Mouse (Mus musculus): ENCODE measurements around the gene Tepsin. TPM values are rescaled to one million over a fixed set of nuclear protein-coding genes. Genes with fewer than 3 reads are reported as not detected.
A peak's percentile ranks its signal among the peaks of the same experiment; 100 is the strongest.

Gene Tepsin
- total RNA-seq (2014; rRNA removed) (19.0 and 25.8 TPM in 2 replicates), polyA plus RNA-seq (2015; fragmentation: Nextera tagmentation; extraction: Ambion mirVana) (12.7 and 14.8 TPM in 2 replicates)

DNA sequence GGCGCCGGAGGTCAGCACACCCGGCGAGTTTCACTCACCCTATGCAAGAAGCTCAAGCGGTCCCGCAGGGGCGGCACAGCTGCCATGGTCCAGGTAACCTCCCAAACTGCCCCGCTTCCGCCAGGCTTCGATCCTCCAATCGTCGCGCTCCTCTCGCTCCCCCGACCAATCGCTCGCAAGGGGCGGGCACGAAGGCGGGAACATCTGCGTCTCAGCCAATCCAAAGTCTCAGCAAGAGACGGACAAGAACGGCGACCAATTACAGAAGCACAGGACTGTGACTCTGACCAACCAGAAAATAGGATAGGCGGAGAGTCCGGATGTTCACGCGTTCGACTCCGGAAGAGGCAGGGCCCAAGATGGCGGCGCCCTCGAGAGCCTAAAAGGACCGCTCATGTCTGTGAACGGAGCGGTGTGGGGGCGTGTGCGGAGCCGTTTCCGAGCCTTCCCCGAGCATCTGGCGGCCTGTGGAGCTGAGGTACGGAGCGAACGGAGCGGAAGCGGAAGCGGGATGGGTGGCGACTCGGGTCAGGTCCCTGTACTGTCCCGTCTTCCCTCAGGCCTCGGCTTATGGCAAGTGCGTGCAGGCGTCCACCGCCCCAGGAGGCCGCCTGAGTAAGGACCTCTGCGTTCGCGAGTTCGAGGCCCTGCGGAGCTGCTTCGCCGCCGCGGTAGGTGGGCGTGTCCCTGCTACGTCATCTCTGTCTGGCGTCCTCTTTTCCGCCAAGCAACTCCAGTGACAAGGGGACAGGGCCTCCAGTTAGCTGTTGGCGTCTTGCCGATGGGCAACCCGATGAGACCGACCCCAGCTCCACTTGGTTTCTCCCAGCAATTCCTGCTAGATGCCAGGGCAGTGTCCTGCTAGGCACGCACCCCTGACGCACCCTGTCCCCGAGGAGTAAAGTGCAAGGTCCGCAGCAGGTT is at the start of gene Tepsin, which contains the start of gene Ndufaf8:
TSS of gene Tepsin (minus strand) at position 144 of the 924 bp plus-strand sequence.
TSS of gene Ndufaf8 (plus strand) at position 341 of the 924 bp plus-strand sequence.
- TF ChIP-seq CTCF (IDR thresholded peaks at IDR 0.05; ENCODE audit: low read depth): peak; percentile 21; the same call in 1 of the 2 replicates
- Histone ChIP-seq H3K36me3 (ENCODE audit: insufficient read depth) (peaks cover 25% of the 10 kb centered on the region), H3K4me1 (ENCODE audit: insufficient read depth) (peaks cover 9% of the 10 kb centered on the region; the same call in 1 of the 2 replicates), H3K4me3 (ENCODE audit: low read depth, low read length) (peak within 1 kb of the TSS; percentile 72), H3K27ac (ENCODE audit: low read depth, low read length) (peak within 1 kb of the TSS; percentile 95), H3K9ac (peak within 1 kb of the TSS; percentile 80), H3K9me3 (ENCODE audit: low read length) (no peaks in the 10 kb centered on the region), H3K4me2 (ENCODE audit: low read depth) (peak within 1 kb of the TSS; percentile 83), H3K27me3 (ENCODE audit: insufficient read depth, low read length) (no peaks in the 10 kb centered on the region)
- ATAC-seq (peak; percentile 98), DNase-seq (peak; percentile 98)
- 1% methylated on average over 77 of the region's 77 CpGs for WGBS

DNA sequence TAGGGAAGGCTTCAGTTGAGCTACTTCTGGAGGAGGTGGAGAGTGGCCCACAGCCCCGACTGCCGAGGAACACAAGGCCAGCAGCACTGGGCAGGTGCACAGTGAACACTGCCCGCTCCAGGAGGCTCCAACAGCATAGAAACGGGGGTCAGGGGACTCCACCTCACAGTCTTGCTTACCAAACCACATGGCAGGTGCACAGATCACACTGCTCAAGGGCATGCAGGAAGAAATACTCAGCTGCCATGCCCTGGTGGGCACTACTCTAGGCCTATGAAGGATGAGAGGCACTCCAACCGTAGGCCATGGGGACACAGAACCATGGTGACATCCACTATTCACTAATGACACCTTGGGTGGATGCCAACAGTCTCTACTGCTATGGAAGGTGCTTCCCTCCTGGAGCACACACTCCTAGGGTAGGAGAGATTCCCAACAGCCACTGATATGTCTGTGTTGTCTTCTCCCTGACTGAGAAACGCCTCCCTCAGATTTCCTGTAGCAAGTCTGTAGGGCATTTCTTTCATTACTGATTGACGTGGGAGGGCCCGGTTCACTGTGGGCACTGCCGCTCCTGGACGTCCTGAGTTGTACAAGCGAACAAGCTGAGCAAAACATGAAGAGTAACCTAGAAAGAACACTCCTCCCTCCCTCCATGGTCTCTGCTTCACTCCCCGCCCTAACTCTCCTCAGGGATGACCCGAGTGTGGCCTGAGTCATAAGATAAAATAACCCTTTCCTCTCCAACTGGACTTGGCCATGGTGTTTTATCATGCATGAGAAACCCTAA is 45.4 kb upstream of the Tepsin start:
- Histone ChIP-seq H3K27ac (ENCODE audit: low read depth, low read length) (no peak overlapping the region), H3K9ac (no peak overlapping the region), H3K4me3 (ENCODE audit: low read depth, low read length) (no peak overlapping the region), H3K4me1 (ENCODE audit: insufficient read depth) (no peaks in the 10 kb centered on the region), H3K4me2 (ENCODE audit: low read depth) (no peak overlapping the region), H3K27me3 (ENCODE audit: insufficient read depth, low read length) (no peaks in the 10 kb centered on the region), H3K9me3 (ENCODE audit: low read length) (no peaks in the 10 kb centered on the region), H3K36me3 (ENCODE audit: insufficient read depth) (peaks cover 5% of the 10 kb centered on the region)
- TF ChIP-seq CTCF (IDR thresholded peaks at IDR 0.05; ENCODE audit: low read depth): no peak
- 80% methylated on average over 13 of the region's 13 CpGs for WGBS
- DNase-seq (no peak), ATAC-seq (no peak)

- Histone ChIP-seq H3K9me3 (ENCODE audit: low read length) (no peaks in the 10 kb centered on the region), H3K27me3 (ENCODE audit: insufficient read depth, low read length) (no peaks in the 10 kb centered on the region), H3K9ac (no peak overlapping the region), H3K4me3 (ENCODE audit: low read depth, low read length) (no peak overlapping the region), H3K4me1 (ENCODE audit: insufficient read depth) (no peaks in the 10 kb centered on the region), H3K36me3 (ENCODE audit: insufficient read depth) (peaks cover 10% of the 10 kb centered on the region), H3K4me2 (ENCODE audit: low read depth) (no peak overlapping the region), H3K27ac (ENCODE audit: low read depth, low read length) (no peak overlapping the region)
- 68% methylated on average over 3 of the region's 3 CpGs for WGBS
- TF ChIP-seq CTCF (IDR thresholded peaks at IDR 0.05; ENCODE audit: low read depth): peak; percentile 29; the same call in 1 of the 2 replicates
- ATAC-seq: peak; percentile 63; the same call in 1 of the 2 replicates
- DNase-seq: no peak
Observed at GRCm38 (mm10) chr11:120142601-120143051, 44.1 kb upstream of the Tepsin start.

DNA sequence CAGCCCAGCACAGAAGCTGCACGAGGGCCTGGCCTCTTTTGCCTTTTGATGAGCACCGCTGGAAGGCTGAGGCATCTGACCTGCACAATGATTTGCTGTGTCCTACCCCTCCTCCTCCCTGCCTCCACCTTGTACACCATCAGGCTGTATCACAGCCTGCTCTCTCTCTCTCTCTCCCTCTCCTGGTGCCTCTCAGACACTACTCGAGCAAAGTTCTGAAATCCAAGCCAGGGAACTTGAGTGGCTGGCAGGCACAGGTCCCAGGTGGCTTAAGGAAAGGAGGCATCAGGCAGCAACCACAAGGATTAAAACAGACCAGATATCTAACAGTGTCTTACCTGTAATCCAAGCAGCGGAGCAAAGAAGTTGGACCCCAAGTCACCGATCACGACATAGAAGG is 41.7 kb upstream of the Tepsin start:
- H3K27ac ChIP-seq (ENCODE audit: low read depth, low read length): no peak overlapping the region
- H3K4me1 ChIP-seq (ENCODE audit: insufficient read depth): no peaks in the 10 kb centered on the region
- no peak for DNase-seq
- ATAC-seq: no peak
- H3K9me3 ChIP-seq (ENCODE audit: low read length): no peaks in the 10 kb centered on the region
- no peak overlapping the region for H3K9ac ChIP-seq
- H3K4me2 ChIP-seq (ENCODE audit: low read depth): no peak overlapping the region
- H3K4me3 ChIP-seq (ENCODE audit: low read depth, low read length): no peak overlapping the region
- H3K27me3 ChIP-seq (ENCODE audit: insufficient read depth, low read length): no peaks in the 10 kb centered on the region
- WGBS: 71% methylated on average over 6 of the region's 6 CpGs
- TF ChIP-seq CTCF (IDR thresholded peaks at IDR 0.05; ENCODE audit: low read depth): no peak
- H3K36me3 ChIP-seq (ENCODE audit: insufficient read depth): peaks cover 10% of the 10 kb centered on the region

DNA sequence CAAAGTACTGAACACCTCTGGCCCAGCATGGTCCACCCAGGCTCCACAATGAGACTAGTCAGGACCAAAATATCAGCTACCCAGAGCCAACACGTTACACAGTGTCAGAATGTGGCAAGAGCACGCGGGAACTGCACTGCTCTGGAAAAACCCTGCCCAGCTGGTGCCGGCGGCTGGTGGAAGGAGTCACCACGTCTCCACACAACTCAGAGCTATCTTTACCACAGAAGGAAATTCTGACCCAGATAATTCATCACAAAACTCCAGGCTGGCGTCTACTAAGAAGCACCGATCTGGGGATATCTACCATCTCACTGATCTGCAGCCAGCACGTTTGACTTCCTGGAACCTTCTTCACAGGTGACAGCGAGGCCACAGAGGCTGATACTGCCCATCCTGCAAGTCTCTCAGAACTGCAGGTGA is 40.8 kb upstream of the Tepsin start:
- Histone ChIP-seq H3K27ac (ENCODE audit: low read depth, low read length) (no peak overlapping the region), H3K9me3 (ENCODE audit: low read length) (no peaks in the 10 kb centered on the region), H3K4me3 (ENCODE audit: low read depth, low read length) (no peak overlapping the region), H3K27me3 (ENCODE audit: insufficient read depth, low read length) (no peaks in the 10 kb centered on the region), H3K36me3 (ENCODE audit: insufficient read depth) (peaks cover 19% of the 10 kb centered on the region), H3K4me2 (ENCODE audit: low read depth) (no peak overlapping the region), H3K9ac (no peak overlapping the region), H3K4me1 (ENCODE audit: insufficient read depth) (no peaks in the 10 kb centered on the region)
- 87% methylated on average over 10 of the region's 10 CpGs for WGBS
- no peak for ATAC-seq
- no peak for DNase-seq
- TF ChIP-seq CTCF (IDR thresholded peaks at IDR 0.05; ENCODE audit: low read depth): no peak

DNA sequence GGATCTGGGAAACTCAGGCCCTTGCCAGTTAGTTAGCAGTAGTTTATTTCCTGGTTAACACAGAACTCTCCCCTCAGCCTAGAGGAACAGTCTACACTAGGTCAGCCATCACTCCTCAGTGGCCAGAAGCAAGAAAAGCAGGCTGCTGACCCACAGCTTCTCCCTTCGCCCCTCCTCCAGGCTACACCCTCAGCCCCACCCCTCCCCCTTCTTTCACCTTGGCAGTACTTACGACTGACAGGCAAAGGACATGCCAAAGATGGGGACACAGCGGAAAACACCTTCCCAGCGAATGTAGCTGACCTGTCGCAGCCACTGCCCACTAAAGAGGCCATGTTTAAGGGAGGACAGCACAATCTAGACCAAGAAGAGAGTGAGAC is 39.1 kb upstream of the Tepsin start:
- TF ChIP-seq CTCF (IDR thresholded peaks at IDR 0.05; ENCODE audit: low read depth): no peak
- no peaks in the 10 kb centered on the region for H3K4me1 ChIP-seq (ENCODE audit: insufficient read depth)
- H3K9me3 ChIP-seq (ENCODE audit: low read length): no peaks in the 10 kb centered on the region
- WGBS: 57% methylated on average over 5 of the region's 5 CpGs
- no peak for ATAC-seq
- no peak overlapping the region for H3K9ac ChIP-seq
- no peak for DNase-seq
- H3K36me3 ChIP-seq (ENCODE audit: insufficient read depth): peaks cover 26% of the 10 kb centered on the region
- H3K4me2 ChIP-seq (ENCODE audit: low read depth): no peak overlapping the region
- no peak overlapping the region for H3K4me3 ChIP-seq (ENCODE audit: low read depth, low read length)
- no peak overlapping the region for H3K27ac ChIP-seq (ENCODE audit: low read depth, low read length)
- no peaks in the 10 kb centered on the region for H3K27me3 ChIP-seq (ENCODE audit: insufficient read depth, low read length)
